Mouse (Mus musculus) spleen, postnatal 10 days (tissue): ENCODE measurements around the gene Ppm1b.

Experiments used
- DNase-seq, 2 experiments: peaks; one replicate each; pipeline ENCODE4 v3.0.0; 2021 to 2022; ENCODE audit warnings: low spot score in 2 of 2

Gene Ppm1b

DNA sequence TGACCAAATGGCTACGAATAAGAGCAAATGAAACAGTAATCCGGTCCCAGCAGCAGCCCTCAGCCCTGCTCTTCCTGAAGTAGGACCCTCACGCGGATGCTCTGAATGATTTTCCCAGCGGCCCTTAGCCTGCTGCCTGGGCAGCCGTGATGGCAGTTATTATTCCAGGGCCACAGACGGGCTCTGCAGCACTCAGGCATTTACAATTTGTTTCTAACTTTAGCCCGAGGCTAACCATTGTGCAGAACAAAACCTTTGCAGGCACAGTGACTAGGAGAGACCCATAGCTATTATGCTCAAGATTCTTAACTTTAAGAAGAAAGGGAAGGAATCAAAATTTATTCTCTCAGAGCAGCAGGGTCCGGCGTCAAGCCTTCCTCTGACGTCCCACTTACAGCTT is 115.8 kb downstream of the Ppm1b start:
- DNase-seq, result no peak

DNA sequence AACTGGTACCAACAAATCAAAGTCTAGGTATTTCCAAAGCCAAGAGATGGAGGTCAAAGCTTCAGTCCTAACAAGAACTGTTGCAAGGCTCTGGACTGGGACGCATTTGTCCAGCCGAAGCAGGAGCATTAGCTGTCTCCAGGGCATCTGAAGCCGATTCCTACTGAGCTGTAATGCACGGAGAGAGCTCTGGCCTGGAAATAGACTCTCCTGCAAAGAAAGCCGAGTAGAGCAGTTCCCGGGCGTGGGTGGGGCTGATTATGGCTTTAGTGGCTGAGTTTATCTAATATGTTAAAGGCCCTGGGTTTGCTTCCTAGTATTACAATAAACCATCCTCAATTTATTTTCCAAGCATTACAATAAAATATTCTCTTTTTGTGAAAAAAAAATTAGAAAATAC is 116.7 kb downstream of the Ppm1b start:
- no peak for DNase-seq
